Mouse (Mus musculus): ENCODE results near the gene Zfp574. TPM values are rescaled to one million over a fixed set of nuclear protein-coding genes. Genes with fewer than 3 reads are reported as not detected.

Gene Zfp574
- polyA plus RNA-seq (2017; shearing (Covaris generic)), result 10 to 100 TPM; 17.5 to 28.2 TPM

DNA sequence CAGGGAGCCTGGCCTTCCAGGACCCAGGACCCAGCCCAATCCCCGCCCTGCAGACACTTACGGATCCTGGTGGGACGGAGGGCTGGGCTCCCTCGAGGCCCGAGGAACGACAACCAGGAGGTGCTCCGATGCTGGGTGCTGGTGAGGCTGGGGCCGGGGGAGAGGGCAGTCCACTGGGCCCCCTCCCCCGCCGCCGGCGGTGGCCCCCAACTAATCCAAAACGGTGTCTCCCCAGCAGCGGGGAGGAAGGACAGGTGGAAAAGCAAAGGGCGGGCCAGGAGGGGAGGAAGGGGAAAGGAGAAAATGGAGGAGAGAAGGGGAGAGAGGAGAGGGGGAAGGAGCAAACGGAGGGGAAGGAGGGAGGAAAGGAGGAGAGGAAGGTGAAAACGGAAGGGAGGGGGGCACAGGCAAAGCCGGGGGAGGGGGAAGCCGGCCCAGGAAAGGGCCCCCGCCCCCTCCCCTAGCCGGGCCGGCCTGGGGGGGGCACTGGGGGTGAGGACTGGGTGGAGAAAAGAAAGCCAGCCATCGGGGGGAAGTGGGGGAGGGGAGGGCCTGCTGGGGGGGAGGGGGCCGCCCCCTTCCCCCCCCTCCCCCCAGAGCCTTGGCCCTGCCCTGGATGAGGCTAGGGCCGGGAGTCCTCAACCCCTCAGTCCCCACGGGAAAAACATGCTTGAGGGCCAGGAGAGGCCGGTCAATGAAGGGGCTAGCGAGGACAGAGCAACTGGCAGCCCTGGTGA is at the start of gene Zfp574, which contains the start of gene Grik5:
Gene Zfp574, plus strand, starts transcription at position 589 of the 737 bp plus-strand sequence.
Gene Grik5, minus strand, starts transcription at position 368 of the 737 bp plus-strand sequence.

Other genes starting within 250 kb of the Zfp574 start
- 10 to 100 TPM; 39.3 to 42.0 TPM for gene Gm9844, start 210.4 kb upstream of the Zfp574 start, polyA plus RNA-seq (2017; shearing (Covaris generic))
- gene Lypd4, start 202.6 kb upstream of the Zfp574 start, polyA plus RNA-seq (2017; shearing (Covaris generic)), result not detected
- under 1 TPM in 1 of 2 experiments, not detected in 1; 0.17 TPM for gene Dmrtc2, start 202.5 kb upstream of the Zfp574 start, polyA plus RNA-seq (2017; shearing (Covaris generic))
- 1,000 to 10,000 TPM; 3,085 to 5,627 TPM for gene Rps19, start 188.2 kb upstream of the Zfp574 start, polyA plus RNA-seq (2017; shearing (Covaris generic))
- 10 to 100 TPM in 1 of 2 experiments, 1 to 10 TPM in 1; 8.8 to 22.2 TPM for gene Cd79a, start 175.2 kb upstream of the Zfp574 start, polyA plus RNA-seq (2017; shearing (Covaris generic))
- 1,000 to 10,000 TPM; 1,309 to 1,330 TPM for gene Arhgef1, start 169.7 kb upstream of the Zfp574 start, polyA plus RNA-seq (2017; shearing (Covaris generic))
- gene Gm4881, start 128.1 kb upstream of the Zfp574 start, polyA plus RNA-seq (2017; shearing (Covaris generic)), result not detected
- 100 to 1,000 TPM; 343 to 519 TPM for gene Rabac1, start 99.8 kb upstream of the Zfp574 start, polyA plus RNA-seq (2017; shearing (Covaris generic))
- gene Atp1a3, start 66.6 kb upstream of the Zfp574 start, polyA plus RNA-seq (2017; shearing (Covaris generic)), result 1 to 10 TPM in 1 of 2 experiments, under 1 TPM in 1; 0.47 to 1.8 TPM
- 1 to 10 TPM; 5.9 to 7.7 TPM for gene Grik5, start 221 bp upstream of the Zfp574 start, polyA plus RNA-seq (2017; shearing (Covaris generic))
- gene Pou2f2, start 107.2 kb downstream of the Zfp574 start, polyA plus RNA-seq (2017; shearing (Covaris generic)), result 10 to 100 TPM; 73.9 to 77.6 TPM
- gene Dedd2, start 148.0 kb downstream of the Zfp574 start, polyA plus RNA-seq (2017; shearing (Covaris generic)), result 10 to 100 TPM; 66.7 to 85.6 TPM
- gene Zfp526, start 148.9 kb downstream of the Zfp574 start, polyA plus RNA-seq (2017; shearing (Covaris generic)), result 1 to 10 TPM; 2.6 to 3.3 TPM
- 10 to 100 TPM; 83.3 to 91.6 TPM for gene Gsk3a, start 165.3 kb downstream of the Zfp574 start, polyA plus RNA-seq (2017; shearing (Covaris generic))
- 1 to 10 TPM; 1.9 to 2.6 TPM for gene Erf, start 178.2 kb downstream of the Zfp574 start, polyA plus RNA-seq (2017; shearing (Covaris generic))
- 10 to 100 TPM; 35.1 to 35.4 TPM for gene Cic, start 195.1 kb downstream of the Zfp574 start, polyA plus RNA-seq (2017; shearing (Covaris generic))
- 10 to 100 TPM; 25.9 to 42.4 TPM for gene Pafah1b3, start 225.4 kb downstream of the Zfp574 start, polyA plus RNA-seq (2017; shearing (Covaris generic))
- gene Prr19, start 228.8 kb downstream of the Zfp574 start, polyA plus RNA-seq (2017; shearing (Covaris generic)), result not detected
- gene Tmem145, start 233.5 kb downstream of the Zfp574 start, polyA plus RNA-seq (2017; shearing (Covaris generic)), result under 1 TPM in 1 of 2 experiments, not detected in 1; 0.12 TPM
- gene Megf8, start 244.6 kb downstream of the Zfp574 start, polyA plus RNA-seq (2017; shearing (Covaris generic)), result under 1 TPM; 0.06 to 0.11 TPM